Mouse (Mus musculus) B cell, adult 62 days (primary cell): ENCODE results near the gene Rnf183. TPM values are rescaled to one million over a fixed set of nuclear protein-coding genes. Genes with fewer than 3 reads are reported as not detected.

Source experiments
- total RNA-seq: library from RNA; stranded (reverse); gene quantifications from 4 replicates; pipeline ENCODE4 v1.2.4, GENCODE M21; 2023

Gene Rnf183
- total RNA-seq = not detected in 4 replicates

DNA sequence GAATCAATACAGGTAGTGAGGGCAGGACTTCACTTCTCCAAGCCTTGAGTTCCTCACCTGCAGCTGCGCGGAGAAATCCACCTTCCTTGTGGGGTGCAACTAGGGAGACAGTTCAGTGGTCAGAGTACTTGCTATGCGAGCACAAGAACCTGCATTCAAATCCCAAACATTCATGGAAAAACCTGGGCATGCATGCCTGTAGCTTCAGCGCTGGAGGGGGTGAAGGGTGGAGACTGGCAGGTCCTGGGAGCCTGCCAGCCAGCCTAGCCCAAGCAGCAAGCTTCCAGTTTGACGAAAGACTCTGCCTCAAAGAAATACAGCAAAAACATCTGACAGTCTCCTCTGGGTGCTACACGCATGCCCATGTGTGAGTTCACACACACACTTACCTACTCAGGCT is at the start of gene Rnf183:
TSS of gene Rnf183 (minus strand) at position 172 of the 400 bp plus-strand sequence.

DNA sequence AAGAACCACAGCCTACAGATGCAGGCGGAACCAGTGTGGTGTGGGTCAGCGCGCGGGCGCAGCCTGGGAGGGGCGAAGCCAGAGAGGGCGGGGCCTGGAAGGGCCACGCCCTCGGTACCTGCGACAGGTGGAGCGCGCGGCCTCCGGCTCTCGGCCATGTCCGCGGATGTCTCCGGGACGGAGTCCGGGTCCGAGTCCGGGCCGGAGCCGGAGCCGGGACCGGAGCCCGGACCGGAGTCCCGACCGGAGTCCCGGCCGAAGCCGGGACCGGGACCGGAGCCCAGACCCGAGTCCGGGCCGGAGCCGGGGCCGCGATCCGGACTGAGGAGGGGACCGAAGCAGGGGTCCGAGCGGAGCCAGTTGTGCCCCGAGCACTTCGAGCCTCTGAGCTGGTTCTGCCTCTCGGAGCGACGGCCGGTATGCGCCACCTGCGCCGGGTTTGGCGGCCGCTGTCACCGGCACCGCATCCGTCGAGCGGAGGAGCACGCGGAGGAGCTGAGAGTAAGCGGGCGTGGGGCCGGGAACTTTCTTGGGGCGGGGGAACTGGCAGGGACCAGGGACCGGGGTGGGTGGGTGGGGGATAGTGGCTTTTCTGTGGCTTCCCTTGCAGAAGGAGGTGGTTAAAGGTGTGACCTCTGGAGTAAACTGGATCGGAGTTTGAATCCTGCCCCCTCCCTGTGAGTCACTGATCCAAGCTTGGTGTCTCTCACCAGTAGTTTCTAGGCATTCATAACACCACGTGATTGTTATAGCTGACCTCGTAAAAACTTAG is 45.1 kb upstream of the Rnf183 start, which contains the start of gene Bspry:
TSS of gene Bspry (plus strand) at position 117 of the 772 bp plus-strand sequence.

DNA sequence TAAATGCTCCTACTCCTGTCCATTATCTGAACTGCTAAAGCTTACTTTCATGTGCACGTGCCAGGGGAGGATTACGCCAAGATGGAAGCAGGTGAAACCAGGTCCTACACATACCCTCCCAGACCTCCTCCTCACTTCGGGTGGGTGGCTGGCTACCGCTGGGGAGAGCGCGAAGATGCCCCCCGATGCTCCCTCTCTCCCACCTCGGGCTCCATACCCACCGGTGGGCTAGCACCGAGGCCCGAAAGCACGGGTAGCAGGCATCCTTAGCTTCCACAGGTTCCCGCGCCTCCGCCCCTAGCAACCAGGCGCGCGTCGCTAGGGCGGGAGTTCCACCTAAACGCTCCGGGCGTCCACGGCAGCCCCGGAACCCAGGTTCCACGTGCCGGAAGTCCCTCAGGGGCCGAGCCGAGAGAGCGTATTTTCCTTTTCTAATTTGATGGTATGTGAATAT is 35.6 kb upstream of the Rnf183 start, which contains the start of gene Wdr31:
TSS of gene Wdr31 (minus strand) at position 299 of the 454 bp plus-strand sequence.

DNA sequence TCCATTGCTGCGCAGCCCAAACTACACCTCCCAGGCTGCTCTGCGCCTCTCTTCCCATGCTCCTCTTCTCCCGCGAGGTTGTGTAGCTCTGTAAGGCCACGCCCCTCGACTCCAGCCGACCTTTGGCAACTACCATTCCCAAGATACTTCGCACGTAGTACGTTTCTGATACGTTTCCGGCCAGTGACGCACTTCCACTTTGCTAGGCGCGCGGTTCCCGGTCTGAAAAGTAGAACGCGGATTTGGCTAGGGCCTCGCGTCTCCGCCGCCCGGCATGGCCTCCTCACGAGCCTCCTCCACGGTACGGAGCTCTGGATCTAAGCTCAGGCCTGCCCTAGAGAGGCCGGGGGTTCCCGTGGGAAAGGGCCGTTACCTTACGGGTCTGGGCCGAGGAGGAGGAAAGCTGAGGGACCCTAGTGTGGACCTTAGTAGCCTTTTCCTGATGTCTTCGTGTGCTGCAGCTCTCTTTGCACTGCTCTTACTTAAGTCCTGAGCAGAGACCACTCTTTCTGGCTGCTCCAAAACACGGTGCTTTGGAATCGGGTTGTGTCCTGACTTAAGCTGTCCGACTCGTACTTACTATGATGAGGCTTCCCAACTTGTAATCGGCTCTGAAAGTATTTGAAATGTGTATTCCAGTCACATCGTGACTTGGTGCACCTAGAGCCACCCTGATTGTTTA is 26.3 kb downstream of the Rnf183 start, which contains the start of the genes Cdc26 and Prpf4:
TSS of gene Cdc26 (minus strand) at position 42 of the 682 bp plus-strand sequence.
TSS of gene Prpf4 (plus strand) at position 197 of the 682 bp plus-strand sequence.

Other genes starting within 250 kb of the Rnf183 start
- gene Zfp37, start 204.2 kb downstream of the Rnf183 start, total RNA-seq = not detected in 4 replicates
- 3.4 to 5.1 TPM (median 4.3 TPM) in 4 replicates for gene Slc31a2, start 172.7 kb downstream of the Rnf183 start, total RNA-seq
- gene Fkbp15, start 74.7 kb downstream of the Rnf183 start, total RNA-seq = 102 to 109 TPM (median 105 TPM) in 4 replicates
- gene Slc31a1, start 74.5 kb downstream of the Rnf183 start, total RNA-seq = 12.8 to 14.7 TPM (median 13.9 TPM) in 4 replicates
- 48.4 to 56.4 TPM (median 48.7 TPM) in 4 replicates for gene Cdc26, start 26.6 kb downstream of the Rnf183 start, total RNA-seq
- gene Prpf4, start 26.5 kb downstream of the Rnf183 start, total RNA-seq = 24.8 to 28.4 TPM (median 25.4 TPM) in 4 replicates
- not detected in 4 replicates for gene Wdr31, start 35.6 kb upstream of the Rnf183 start, total RNA-seq
- gene Bspry, start 44.8 kb upstream of the Rnf183 start, total RNA-seq = 9.1 to 11.5 TPM (median 10.5 TPM) in 4 replicates
- gene Hdhd3, start 68.2 kb upstream of the Rnf183 start, total RNA-seq = 0.49 to 0.98 TPM (median 0.83 TPM) in 3 of 4 replicates, not detected in the other
- 16.5 to 24.8 TPM (median 19.7 TPM) in 4 replicates for gene Alad, start 84.7 kb upstream of the Rnf183 start, total RNA-seq
- gene Pole3, start 89.8 kb upstream of the Rnf183 start, total RNA-seq = 18.5 to 21.5 TPM (median 20.9 TPM) in 4 replicates
- 0.32 to 1.2 TPM (median 0.84 TPM) in 4 replicates for gene 4933430I17Rik, start 90.1 kb upstream of the Rnf183 start, total RNA-seq
- 30.4 to 40.4 TPM (median 35.8 TPM) in 4 replicates for gene Rgs3, start 124.6 kb upstream of the Rnf183 start, total RNA-seq